Mouse (Mus musculus) embryonic fibroblast, embryonic 13.5 days (primary cell): ENCODE data around the gene Oas1d.

Experiments used
- CTCF ChIP-seq: IDR thresholded peaks from 2 replicates; pipeline ENCODE4 v1.5.1; 2011; ENCODE audit warnings: mild to moderate bottlenecking, control low read depth, low read length, moderate library complexity, borderline replicate concordance; ENCODE audit not compliant: insufficient read depth
- POLR2A ChIP-seq: IDR thresholded peaks from 2 replicates; pipeline ENCODE4 v1.6.1; 2011; ENCODE audit warnings: low read depth, mild to moderate bottlenecking, control low read depth, low read length, moderate library complexity

DNA sequence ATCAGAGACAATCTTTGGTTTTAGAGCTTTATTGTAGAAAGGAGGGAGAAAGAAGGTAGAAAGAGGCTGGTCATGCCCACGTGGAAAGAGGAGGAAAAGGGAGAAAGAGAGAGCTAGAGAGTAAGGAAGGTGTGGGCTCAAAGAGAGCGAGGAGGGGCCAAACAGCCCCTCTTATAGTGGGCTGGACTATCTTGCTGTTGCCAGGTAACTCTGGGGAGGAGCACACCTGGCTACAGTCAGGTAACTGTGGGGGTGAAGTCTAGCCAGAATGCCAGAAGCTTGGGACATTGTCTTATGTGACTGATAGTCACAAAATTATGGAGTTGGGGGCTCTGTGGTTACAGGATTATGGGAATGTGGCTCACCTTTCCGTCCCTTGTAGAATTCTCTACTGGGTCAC lies 44.3 kb upstream of the Oas1d start:
- TF ChIP-seq CTCF (no peak), POLR2A (no peak)
